Mouse (Mus musculus) bone marrow macrophage, adult 2 months (primary cell): ENCODE measurements around the gene Slc17a4. TPM values are rescaled to one million over a fixed set of nuclear protein-coding genes. Genes with fewer than 3 reads are reported as not detected.

Experiments used
- H3K27ac ChIP-seq: 2 replicates; pipeline ENCODE4 v1.5.1; 2012; ENCODE audit warnings: low read depth, low read length; ENCODE audit not compliant: insufficient read depth
- H3K4me1 ChIP-seq: 2 replicates; pipeline ENCODE4 v1.6.1; 2012; ENCODE audit warnings: low read length; ENCODE audit not compliant: control insufficient read depth, insufficient read depth
- H3K4me3 ChIP-seq: 2 replicates; pipeline ENCODE4 v1.5.1; 2012; ENCODE audit warnings: mild to moderate bottlenecking, low read length, moderate library complexity; ENCODE audit not compliant: insufficient read depth
- CTCF ChIP-seq: IDR thresholded peaks from 2 replicates; pipeline ENCODE4 v1.5.1; 2012; ENCODE audit warnings: low read depth, mild to moderate bottlenecking, low read length, moderate library complexity
- POLR2A ChIP-seq: IDR thresholded peaks from 2 replicates; pipeline ENCODE4 v1.6.1; 2012; ENCODE audit warnings: mild to moderate bottlenecking, low read depth, low read length, borderline replicate concordance
- polyA plus RNA-seq: library from polyadenylated mRNA; stranded (reverse); fragments of >200 nt; gene quantifications from 2 replicates; pipeline ENCODE4 v1.2.4, GENCODE M21; 2012; ENCODE audit not compliant: missing spikeins, insufficient read depth, insufficient read length

The Slc17a4 gene
- polyA plus RNA-seq, 1 experiment, result not detected

DNA sequence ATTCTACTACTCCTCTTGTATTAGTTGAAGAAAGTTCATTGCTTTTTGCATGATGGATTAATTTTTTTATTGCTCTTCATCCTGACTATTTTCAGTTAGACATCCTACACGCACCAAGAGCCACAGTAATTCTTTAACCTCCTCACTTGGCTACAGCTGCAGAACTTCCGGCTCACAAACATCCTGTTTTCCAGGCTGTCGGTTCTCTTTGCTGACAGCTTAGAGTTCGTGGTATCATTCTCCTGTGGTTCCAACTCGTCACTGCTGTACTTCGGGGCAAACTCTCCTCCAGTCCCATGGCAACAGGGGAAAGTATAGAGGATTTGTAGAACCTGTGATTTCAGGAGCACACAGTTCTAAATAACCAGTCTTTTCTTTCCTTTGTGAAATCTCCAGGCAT lies 16.6 kb downstream of the Slc17a4 start:
- TF ChIP-seq POLR2A, result no peak
- TF ChIP-seq CTCF, result no peak
- H3K4me3 ChIP-seq, result no peak overlapping the region
- H3K27ac ChIP-seq, result no peak overlapping the region
- peaks cover 9% of the 10 kb centered on the region; the same call in 1 of the 2 replicates for H3K4me1 ChIP-seq

DNA sequence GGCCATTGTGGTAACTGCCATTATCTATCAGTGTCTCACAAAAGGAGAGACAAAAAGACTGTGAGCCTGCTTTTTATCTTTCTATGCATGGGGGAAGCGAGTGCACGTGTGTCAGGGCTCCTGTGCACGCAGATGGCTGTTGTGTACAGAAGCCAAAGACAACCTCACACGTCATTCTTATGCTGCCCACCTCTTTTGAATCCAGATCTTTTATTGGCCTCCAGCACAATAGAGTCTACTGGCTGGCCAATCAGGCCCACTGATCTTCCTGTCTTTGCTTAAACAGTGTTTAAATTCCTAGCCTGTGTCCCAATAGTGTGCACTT lies 21.6 kb downstream of the Slc17a4 start:
- TF ChIP-seq POLR2A, result no peak
- no peak for TF ChIP-seq CTCF
- Histone ChIP-seq H3K27ac (no peak overlapping the region), H3K4me1 (peaks cover 5% of the 10 kb centered on the region; the same call in 1 of the 2 replicates), H3K4me3 (no peak overlapping the region)

DNA sequence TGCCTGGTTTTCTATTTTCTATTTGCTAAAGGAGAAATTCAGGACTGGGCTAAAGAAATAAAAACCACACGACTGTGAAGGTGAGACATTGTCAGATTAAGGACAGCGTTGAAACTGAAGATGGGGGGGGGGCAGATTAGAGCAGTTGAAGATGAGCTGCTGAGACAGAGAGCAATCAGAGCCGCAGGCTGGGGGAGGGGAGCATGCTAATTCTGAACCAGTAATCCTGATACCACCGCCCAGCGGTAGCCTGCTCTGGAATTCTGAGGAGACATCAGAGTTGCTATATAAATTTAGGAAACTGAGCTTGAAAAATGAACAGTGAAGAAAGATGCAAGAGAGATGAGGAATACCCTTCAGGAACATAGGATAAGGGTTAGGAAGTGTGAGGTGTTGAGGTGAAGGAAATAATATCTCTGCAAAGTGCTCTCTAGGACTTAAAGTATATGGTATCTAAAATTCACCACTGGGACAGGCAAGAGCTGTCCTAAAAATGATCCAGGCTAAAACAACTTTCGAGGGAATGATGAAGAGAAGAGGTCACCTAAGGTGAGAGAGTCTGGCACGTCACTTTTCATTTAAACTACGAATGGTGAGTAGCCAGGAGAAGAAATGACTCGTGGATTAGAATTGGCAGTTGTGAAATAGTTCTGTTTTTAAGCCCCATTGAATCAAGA lies 22.1 kb downstream of the Slc17a4 start:
- Histone ChIP-seq H3K4me3 (no peak overlapping the region), H3K27ac (no peak overlapping the region), H3K4me1 (peaks cover 3% of the 10 kb centered on the region; the same call in 1 of the 2 replicates)
- no peak for TF ChIP-seq CTCF
- TF ChIP-seq POLR2A, result no peak

- TF ChIP-seq CTCF, result no peak
- Histone ChIP-seq H3K4me1 (peaks cover 3% of the 10 kb centered on the region), H3K4me3 (no peak overlapping the region), H3K27ac (no peak overlapping the region)
These were observed 25.7 kb downstream of the Slc17a4 start for GRCm38 (mm10) chr13:23889011-23889605.

GRCm38 (mm10) chr13:23887026-23887725 lies 27.6 kb downstream of the Slc17a4 start:
- H3K4me1 ChIP-seq, result peaks cover 3% of the 10 kb centered on the region
- H3K27ac ChIP-seq, result no peak overlapping the region
- TF ChIP-seq CTCF, result no peak
- TF ChIP-seq POLR2A, result no peak
- no peak overlapping the region for H3K4me3 ChIP-seq

GRCm38 (mm10) chr13:23885540-23885939 lies 29.3 kb downstream of the Slc17a4 start:
- TF ChIP-seq POLR2A (no peak), CTCF (peak; percentile 53)
- no peak overlapping the region for H3K4me3 ChIP-seq
- H3K4me1 ChIP-seq, result peaks cover 3% of the 10 kb centered on the region
- H3K27ac ChIP-seq, result no peak overlapping the region

GRCm38 (mm10) chr13:23879636-23880035 lies 35.2 kb downstream of the Slc17a4 start:
- H3K4me3 ChIP-seq, result no peak overlapping the region
- TF ChIP-seq CTCF (no peak), POLR2A (no peak)
- no peaks in the 10 kb centered on the region for H3K4me1 ChIP-seq
- no peak overlapping the region for H3K27ac ChIP-seq

DNA sequence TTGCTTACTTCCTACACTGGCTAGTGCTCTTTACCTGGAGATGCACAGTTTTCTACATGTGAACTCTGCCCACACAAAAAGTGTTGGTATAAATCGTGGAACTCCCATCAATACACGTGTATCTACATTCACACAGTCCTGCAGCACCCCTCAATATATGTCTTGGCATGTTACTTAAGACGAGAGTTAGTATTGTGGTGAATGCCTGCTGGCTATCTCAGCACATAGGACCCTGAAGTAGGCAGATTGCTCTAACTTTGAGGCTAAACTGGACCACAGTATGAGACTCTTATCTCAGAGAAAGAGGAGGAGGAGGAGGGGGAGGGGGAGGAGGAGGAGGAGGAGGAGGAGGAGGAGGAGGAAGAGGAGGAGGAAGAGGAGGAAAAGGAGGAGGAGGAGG lies 35.7 kb downstream of the Slc17a4 start:
- no peak overlapping the region for H3K27ac ChIP-seq
- no peak for TF ChIP-seq POLR2A
- no peak for TF ChIP-seq CTCF
- H3K4me3 ChIP-seq, result no peak overlapping the region
- H3K4me1 ChIP-seq, result no peaks in the 10 kb centered on the region

GRCm38 (mm10) chr13:23873141-23873540 lies 41.7 kb downstream of the Slc17a4 start:
- H3K4me3 ChIP-seq, result no peak overlapping the region
- no peak for TF ChIP-seq POLR2A
- TF ChIP-seq CTCF, result no peak
- no peaks in the 10 kb centered on the region for H3K4me1 ChIP-seq
- H3K27ac ChIP-seq, result no peak overlapping the region

DNA sequence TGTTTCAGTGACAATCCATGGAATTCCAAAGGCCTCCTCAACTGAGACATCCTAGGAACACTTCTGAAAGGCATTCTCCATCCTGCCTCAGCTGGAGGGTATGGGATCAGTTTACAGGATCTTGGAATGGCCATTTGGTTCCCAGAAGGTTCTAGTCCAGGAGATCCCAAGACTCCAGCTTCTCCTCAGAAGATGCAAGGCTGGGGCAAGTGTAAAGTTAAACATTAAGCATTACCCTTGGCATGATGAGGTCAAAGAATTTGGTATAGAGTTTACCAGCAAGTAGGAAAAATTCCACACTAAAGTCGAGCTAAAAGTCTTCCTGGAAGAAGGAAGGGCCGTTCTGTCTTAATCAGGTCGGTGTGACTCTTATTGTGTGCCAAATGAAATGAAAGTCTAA lies 44.8 kb downstream of the Slc17a4 start:
- Histone ChIP-seq H3K4me3 (no peak overlapping the region), H3K27ac (no peak overlapping the region), H3K4me1 (no peaks in the 10 kb centered on the region)
- TF ChIP-seq CTCF, result no peak
- TF ChIP-seq POLR2A, result no peak
